Mouse (Mus musculus): ENCODE data around the gene Gm29427. TPM values are rescaled to one million over a fixed set of nuclear protein-coding genes. Genes with fewer than 3 reads are reported as not detected.

Gene Gm29427
- polyA plus RNA-seq, 1 experiment from 2014 or later, result not detected

DNA sequence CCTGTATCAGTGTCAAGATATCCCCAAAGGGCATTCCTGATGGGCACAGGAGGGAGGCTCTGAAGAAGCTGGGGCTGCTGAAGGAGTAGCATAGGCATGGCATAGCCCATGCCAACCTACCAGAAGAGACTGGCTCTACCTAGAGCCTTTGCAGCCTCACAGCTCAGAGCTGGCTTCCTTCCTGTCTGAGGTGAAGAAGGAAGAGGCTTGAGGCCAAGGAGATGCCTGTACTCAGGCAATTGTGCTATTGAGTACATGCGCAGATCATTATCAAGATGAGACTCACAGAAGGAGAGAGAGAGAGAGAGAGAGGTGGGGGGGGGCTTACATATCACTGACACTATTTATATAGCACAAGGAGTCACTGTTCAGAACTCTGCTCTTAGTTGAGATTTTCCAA, 28.2 kb upstream of the Gm29427 start:
- Histone ChIP-seq H3K4me3 (ENCODE audit: low read depth, low read length) (no peak overlapping the region), H3K9me3 (replicated peaks; ENCODE audit: control insufficient read depth, low read length, poor library complexity, severe bottlenecking) (no peaks in the 10 kb centered on the region), H3K27me3 (ENCODE audit: control insufficient read depth, insufficient read depth, low read depth, low read length) (no peaks in the 10 kb centered on the region), H3K4me1 (ENCODE audit: control insufficient read depth, insufficient read depth, low read length) (no peaks in the 10 kb centered on the region), H3K9ac (ENCODE audit: low read depth, low read length) (no peak overlapping the region), H3K36me3 (ENCODE audit: control insufficient read depth, insufficient read depth, low read length) (no peaks in the 10 kb centered on the region), H3K4me2 (ENCODE audit: low read length) (no peak overlapping the region), H3K27ac (ENCODE audit: low read length) (no peak overlapping the region)
- WGBS, result 93% methylated on average over 1 of the region's 1 CpGs
- ATAC-seq, result no peak

DNA sequence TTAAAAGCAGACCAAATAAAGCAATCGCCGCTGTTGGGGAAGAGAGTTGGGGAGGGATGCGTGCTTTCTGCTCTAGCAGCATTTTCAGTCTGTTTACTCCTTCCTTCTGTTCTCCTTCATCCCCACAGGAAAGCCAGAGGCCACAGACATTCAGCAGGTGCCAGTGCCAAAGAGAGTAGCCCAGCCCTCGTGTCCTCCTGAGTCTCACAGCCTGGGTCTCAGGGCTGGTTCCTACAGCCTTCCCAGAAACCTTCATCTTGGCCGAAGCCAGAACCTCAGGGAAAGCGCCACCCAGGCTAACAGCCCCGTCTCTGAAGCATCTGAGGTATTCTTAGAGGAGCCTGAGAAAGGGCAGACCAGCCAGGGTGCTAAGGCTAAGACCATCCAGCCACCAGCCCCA, 26.6 kb upstream of the Gm29427 start:
- Histone ChIP-seq H3K9ac (ENCODE audit: low read depth, low read length) (no peak overlapping the region), H3K9me3 (replicated peaks; ENCODE audit: control insufficient read depth, low read length, poor library complexity, severe bottlenecking) (no peaks in the 10 kb centered on the region), H3K27ac (ENCODE audit: low read length) (no peak overlapping the region), H3K4me2 (ENCODE audit: low read length) (no peak overlapping the region), H3K4me3 (ENCODE audit: low read depth, low read length) (no peak overlapping the region), H3K36me3 (ENCODE audit: control insufficient read depth, insufficient read depth, low read length) (no peaks in the 10 kb centered on the region), H3K4me1 (ENCODE audit: control insufficient read depth, insufficient read depth, low read length) (no peaks in the 10 kb centered on the region), H3K27me3 (ENCODE audit: control insufficient read depth, insufficient read depth, low read depth, low read length) (no peaks in the 10 kb centered on the region)
- WGBS, result 88% methylated on average over 7 of the region's 7 CpGs
- no peak for ATAC-seq

DNA sequence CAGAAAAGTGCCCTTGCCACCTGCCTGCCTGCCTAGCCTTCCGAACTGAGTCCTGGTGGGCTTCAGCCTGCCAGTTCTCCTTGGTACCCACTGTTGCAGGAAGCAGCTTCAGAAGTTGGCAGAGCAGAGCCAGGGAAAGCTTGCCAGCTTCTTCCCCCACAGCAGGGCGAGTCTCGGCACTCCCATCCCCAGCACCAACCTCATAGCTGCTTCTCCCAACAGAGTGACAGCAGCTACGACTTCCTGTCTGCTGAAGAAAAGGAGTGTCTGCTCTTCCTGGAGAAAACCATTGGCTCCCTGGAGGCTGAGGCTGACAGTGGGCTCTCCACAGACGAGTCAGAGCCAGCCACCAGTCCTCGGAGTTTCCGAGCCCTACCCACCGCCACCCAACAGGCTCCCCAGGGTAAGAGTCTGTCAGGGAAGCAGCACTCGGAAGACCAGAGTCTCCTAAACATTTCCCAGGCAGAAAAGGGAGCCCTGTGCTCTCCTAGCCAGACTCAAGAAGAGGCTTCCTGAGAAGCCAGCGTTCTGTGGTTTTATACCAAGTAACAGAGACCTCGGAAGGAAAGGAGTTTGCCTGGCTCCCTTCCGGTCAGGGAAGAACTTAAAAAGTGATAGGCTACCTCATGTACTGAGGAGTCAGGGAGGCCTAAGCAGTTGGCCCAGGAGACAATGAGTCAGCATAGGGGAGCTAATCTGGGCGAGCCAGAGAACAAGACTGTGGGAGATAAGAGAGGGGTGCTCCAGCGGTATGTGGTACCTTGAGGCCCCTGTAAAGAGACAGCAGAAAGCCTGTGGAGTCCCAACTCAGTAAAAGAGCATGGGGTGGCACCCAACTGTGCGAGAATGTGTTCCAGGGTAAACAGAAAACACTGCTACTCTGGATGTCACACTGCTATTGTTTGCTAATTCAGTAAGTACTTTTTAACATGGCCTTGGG, 25.5 kb upstream of the Gm29427 start:
- Histone ChIP-seq H3K4me3 (ENCODE audit: low read depth, low read length) (no peak overlapping the region), H3K9me3 (replicated peaks; ENCODE audit: control insufficient read depth, low read length, poor library complexity, severe bottlenecking) (no peaks in the 10 kb centered on the region), H3K36me3 (ENCODE audit: control insufficient read depth, insufficient read depth, low read length) (no peaks in the 10 kb centered on the region), H3K27me3 (ENCODE audit: control insufficient read depth, insufficient read depth, low read depth, low read length) (no peaks in the 10 kb centered on the region), H3K27ac (ENCODE audit: low read length) (no peak overlapping the region), H3K4me2 (ENCODE audit: low read length) (no peak overlapping the region), H3K9ac (ENCODE audit: low read depth, low read length) (no peak overlapping the region), H3K4me1 (ENCODE audit: control insufficient read depth, insufficient read depth, low read length) (no peaks in the 10 kb centered on the region)
- 54% methylated on average over 15 of the region's 15 CpGs for WGBS
- no peak for ATAC-seq

DNA sequence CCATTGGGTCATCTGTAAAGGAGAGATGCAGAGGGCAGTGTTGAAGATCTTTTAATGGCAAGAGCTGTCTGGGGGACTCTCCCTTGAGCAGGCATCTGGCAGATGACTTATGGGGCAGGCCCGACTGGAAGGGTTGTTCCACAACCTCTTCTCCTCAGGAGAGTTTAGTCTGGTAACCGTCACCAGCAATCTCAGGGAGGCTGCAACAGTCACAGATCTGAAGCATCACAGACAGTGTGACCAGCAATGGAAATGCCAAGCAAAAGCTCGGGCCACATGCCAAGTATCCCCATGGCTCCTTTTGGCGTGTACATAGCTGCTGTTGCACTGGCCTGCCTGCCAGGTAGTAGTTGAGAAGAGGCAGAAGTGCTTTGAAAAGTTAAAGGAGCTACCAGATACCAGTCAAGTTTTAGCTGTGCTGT, 24.6 kb upstream of the Gm29427 start:
- H3K27ac ChIP-seq (ENCODE audit: low read length), result no peak overlapping the region
- no peaks in the 10 kb centered on the region for H3K27me3 ChIP-seq (ENCODE audit: control insufficient read depth, insufficient read depth, low read depth, low read length)
- no peak overlapping the region for H3K4me3 ChIP-seq (ENCODE audit: low read depth, low read length)
- no peaks in the 10 kb centered on the region for H3K36me3 ChIP-seq (ENCODE audit: control insufficient read depth, insufficient read depth, low read length)
- no peaks in the 10 kb centered on the region for H3K9me3 ChIP-seq (replicated peaks; ENCODE audit: control insufficient read depth, low read length, poor library complexity, severe bottlenecking)
- H3K4me1 ChIP-seq (ENCODE audit: control insufficient read depth, insufficient read depth, low read length), result no peaks in the 10 kb centered on the region
- no peak for ATAC-seq
- 72% methylated on average over 4 of the region's 4 CpGs for WGBS
- no peak overlapping the region for H3K4me2 ChIP-seq (ENCODE audit: low read length)
- no peak overlapping the region for H3K9ac ChIP-seq (ENCODE audit: low read depth, low read length)

DNA sequence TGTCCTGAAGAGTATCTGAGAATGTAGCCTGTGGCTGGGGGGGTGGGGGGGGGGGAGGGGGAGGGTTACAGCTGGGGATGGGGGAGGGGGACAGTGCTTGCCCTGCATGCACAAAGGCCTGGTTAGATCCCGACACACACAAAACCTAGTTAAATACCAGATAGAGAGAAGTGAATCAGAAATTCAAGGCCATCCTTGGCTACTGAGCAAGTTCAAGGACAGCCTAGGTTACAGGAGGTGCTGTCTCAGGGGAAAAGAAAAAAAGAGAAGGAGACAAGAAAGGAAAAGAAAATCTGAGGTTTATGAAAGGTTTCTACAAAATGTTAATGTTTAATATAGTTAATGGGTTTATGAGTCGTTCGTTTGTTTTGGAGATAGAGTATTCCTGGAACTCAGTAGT, 24.0 kb upstream of the Gm29427 start:
- Histone ChIP-seq H3K36me3 (ENCODE audit: control insufficient read depth, insufficient read depth, low read length) (no peaks in the 10 kb centered on the region), H3K9me3 (replicated peaks; ENCODE audit: control insufficient read depth, low read length, poor library complexity, severe bottlenecking) (no peaks in the 10 kb centered on the region), H3K4me3 (ENCODE audit: low read depth, low read length) (no peak overlapping the region), H3K4me2 (ENCODE audit: low read length) (no peak overlapping the region), H3K27ac (ENCODE audit: low read length) (no peak overlapping the region), H3K27me3 (ENCODE audit: control insufficient read depth, insufficient read depth, low read depth, low read length) (no peaks in the 10 kb centered on the region), H3K9ac (ENCODE audit: low read depth, low read length) (no peak overlapping the region), H3K4me1 (ENCODE audit: control insufficient read depth, insufficient read depth, low read length) (no peaks in the 10 kb centered on the region)
- ATAC-seq, result no peak
- WGBS, result 87% methylated on average over 3 of the region's 3 CpGs

DNA sequence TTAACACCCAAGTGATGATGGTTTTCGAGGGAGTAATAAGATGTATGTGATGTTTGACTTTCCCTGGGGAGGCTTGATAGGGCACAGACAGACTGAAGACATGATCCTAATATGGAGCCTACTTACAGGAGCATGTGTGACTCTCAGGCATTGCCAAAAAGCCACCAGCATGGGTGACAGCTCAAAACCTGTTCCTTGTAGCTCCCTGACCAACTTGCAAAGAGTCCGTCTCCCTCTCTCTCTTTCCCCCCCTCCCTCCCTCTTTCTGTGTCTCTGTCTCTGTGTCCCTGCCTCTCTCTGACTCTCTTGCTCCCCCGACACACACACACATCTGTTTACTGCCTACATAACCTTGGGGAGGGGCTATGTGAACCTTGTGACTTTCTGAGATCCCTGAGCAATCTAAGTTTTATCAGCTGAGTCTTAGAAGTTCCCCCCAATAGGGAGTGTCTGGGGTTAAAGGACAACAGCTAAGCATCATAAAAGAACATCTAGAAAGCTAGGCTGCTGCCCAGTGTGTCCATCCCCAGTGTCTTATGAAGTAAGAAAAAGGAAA, 23.0 kb upstream of the Gm29427 start:
- ATAC-seq, result no peak
- Histone ChIP-seq H3K4me3 (ENCODE audit: low read depth, low read length) (no peak overlapping the region), H3K9me3 (replicated peaks; ENCODE audit: control insufficient read depth, low read length, poor library complexity, severe bottlenecking) (no peaks in the 10 kb centered on the region), H3K36me3 (ENCODE audit: control insufficient read depth, insufficient read depth, low read length) (no peaks in the 10 kb centered on the region), H3K4me1 (ENCODE audit: control insufficient read depth, insufficient read depth, low read length) (no peaks in the 10 kb centered on the region), H3K4me2 (ENCODE audit: low read length) (no peak overlapping the region), H3K27ac (ENCODE audit: low read length) (no peak overlapping the region), H3K27me3 (ENCODE audit: control insufficient read depth, insufficient read depth, low read depth, low read length) (no peaks in the 10 kb centered on the region), H3K9ac (ENCODE audit: low read depth, low read length) (no peak overlapping the region)
- WGBS, result 89% methylated on average over 3 of the region's 3 CpGs

DNA sequence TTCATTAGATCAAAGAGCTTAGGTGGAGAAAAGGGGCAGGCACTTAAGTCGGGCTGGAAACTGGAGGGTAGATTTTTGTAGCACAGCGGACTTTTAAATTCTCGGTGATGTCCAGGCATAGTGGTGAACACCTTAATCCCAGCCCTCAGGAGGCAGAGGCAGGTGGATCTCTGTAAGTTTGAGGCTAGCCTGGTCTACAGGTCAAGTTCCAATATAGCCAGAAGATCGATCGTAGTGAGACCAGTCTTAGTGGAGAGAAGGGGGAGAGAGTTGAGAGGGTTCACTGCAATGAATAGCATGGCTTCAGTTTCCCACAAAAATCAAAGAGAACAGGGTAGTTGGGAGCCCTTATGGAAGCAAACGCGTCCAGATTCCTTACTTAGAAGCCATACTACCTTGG, 22.3 kb upstream of the Gm29427 start:
- Histone ChIP-seq H3K4me3 (ENCODE audit: low read depth, low read length) (no peak overlapping the region), H3K4me2 (ENCODE audit: low read length) (no peak overlapping the region), H3K4me1 (ENCODE audit: control insufficient read depth, insufficient read depth, low read length) (no peaks in the 10 kb centered on the region), H3K9me3 (replicated peaks; ENCODE audit: control insufficient read depth, low read length, poor library complexity, severe bottlenecking) (no peaks in the 10 kb centered on the region), H3K9ac (ENCODE audit: low read depth, low read length) (no peak overlapping the region), H3K27me3 (ENCODE audit: control insufficient read depth, insufficient read depth, low read depth, low read length) (no peaks in the 10 kb centered on the region), H3K27ac (ENCODE audit: low read length) (no peak overlapping the region), H3K36me3 (ENCODE audit: control insufficient read depth, insufficient read depth, low read length) (no peaks in the 10 kb centered on the region)
- ATAC-seq, result no peak
- WGBS, result 88% methylated on average over 7 of the region's 7 CpGs

DNA sequence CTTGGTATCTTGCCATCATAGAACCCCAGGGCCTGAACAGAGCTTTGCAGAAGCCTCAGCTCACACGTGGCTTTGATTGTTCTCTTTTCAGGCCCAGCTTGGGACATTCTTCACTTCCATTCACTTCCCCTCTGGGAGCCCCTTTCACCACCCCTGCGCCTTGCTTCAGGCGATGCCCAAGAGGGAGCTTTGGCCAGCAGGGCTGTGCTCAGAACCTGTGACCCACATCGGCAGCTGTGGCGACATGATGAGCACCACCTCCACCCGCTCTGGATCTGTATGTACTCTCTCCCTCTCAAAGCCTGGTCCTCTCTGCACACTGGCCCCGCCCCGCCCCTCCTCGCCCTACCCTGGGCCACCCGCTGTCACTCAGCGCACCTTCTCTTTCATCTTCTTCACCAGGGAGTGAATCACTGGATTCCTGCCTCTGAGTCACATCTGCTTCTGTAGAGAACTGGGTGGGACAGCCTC, 21.8 kb upstream of the Gm29427 start:
- H3K9me3 ChIP-seq (replicated peaks; ENCODE audit: control insufficient read depth, low read length, poor library complexity, severe bottlenecking), result no peaks in the 10 kb centered on the region
- 31% methylated on average over 11 of the region's 11 CpGs for WGBS
- no peak overlapping the region for H3K4me2 ChIP-seq (ENCODE audit: low read length)
- ATAC-seq, result no peak
- H3K36me3 ChIP-seq (ENCODE audit: control insufficient read depth, insufficient read depth, low read length), result no peaks in the 10 kb centered on the region
- no peak overlapping the region for H3K9ac ChIP-seq (ENCODE audit: low read depth, low read length)
- no peak overlapping the region for H3K4me3 ChIP-seq (ENCODE audit: low read depth, low read length)
- H3K27me3 ChIP-seq (ENCODE audit: control insufficient read depth, insufficient read depth, low read depth, low read length), result no peaks in the 10 kb centered on the region
- no peaks in the 10 kb centered on the region for H3K4me1 ChIP-seq (ENCODE audit: control insufficient read depth, insufficient read depth, low read length)
- no peak overlapping the region for H3K27ac ChIP-seq (ENCODE audit: low read length)

DNA sequence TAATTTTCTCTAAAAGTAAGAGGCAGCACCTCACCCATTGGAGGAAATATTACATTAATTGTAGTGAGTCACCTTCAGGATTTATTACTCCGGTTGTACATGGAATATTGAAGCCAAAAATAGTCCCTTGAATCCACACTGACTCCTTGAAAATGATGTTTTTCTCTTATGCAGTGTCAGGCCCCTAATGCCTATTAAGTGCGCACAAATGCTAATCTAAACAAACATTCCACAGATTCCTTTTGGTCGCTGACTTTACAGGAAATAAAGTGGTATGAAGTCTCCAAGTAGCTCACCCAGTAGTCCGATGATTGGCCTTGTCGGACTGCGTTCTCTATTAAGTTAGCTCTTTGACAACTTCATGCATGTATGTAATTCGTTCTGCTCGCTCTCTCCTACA, 19.3 kb upstream of the Gm29427 start:
- H3K27me3 ChIP-seq (ENCODE audit: control insufficient read depth, insufficient read depth, low read depth, low read length), result no peaks in the 10 kb centered on the region; the same call in 1 of the 2 replicates
- H3K27ac ChIP-seq (ENCODE audit: low read length), result no peak overlapping the region
- H3K36me3 ChIP-seq (ENCODE audit: control insufficient read depth, insufficient read depth, low read length), result no peaks in the 10 kb centered on the region
- ATAC-seq, result no peak
- 78% methylated on average over 8 of the region's 8 CpGs for WGBS
- no peak overlapping the region for H3K9ac ChIP-seq (ENCODE audit: low read depth, low read length)
- no peaks in the 10 kb centered on the region; the same call in 1 of the 2 replicates for H3K4me1 ChIP-seq (ENCODE audit: control insufficient read depth, insufficient read depth, low read length)
- no peak overlapping the region for H3K4me3 ChIP-seq (ENCODE audit: low read depth, low read length)
- H3K9me3 ChIP-seq (replicated peaks; ENCODE audit: control insufficient read depth, low read length, poor library complexity, severe bottlenecking), result no peaks in the 10 kb centered on the region
- H3K4me2 ChIP-seq (ENCODE audit: low read length), result no peak overlapping the region
